1 mouse cellular context compared by ENCODE assay signal in the genomic region with DNA sequence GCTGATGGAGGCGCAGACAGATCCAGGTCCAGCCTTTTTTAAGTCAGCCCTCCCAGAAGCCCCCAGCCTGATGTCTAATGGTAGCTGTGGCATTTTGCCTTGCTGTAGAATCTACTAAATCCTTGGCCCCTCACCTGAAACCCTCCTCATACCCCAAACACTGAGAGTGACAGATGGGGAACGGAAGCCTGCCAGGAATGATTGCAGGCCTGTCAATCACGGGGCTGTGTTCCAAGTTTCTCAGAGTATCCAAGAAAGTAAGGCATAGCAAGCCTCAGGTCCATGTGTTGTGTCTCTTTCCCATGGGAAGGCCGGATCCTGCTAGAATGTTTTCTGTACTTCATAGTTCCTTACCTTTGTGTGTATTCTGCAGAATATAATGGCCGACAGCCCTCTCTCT.
TF ChIP-seq lines count a peak whose summit lies in the region.

No protein-coding gene starts in this region.

TF ChIP-seq in CH12.LX, 34 proteins besides CTCF, POLR2A, EP300 and RAD21:
- TF ChIP-seq TBP (conservative IDR thresholded peaks at IDR 0.05; ENCODE audit: low read depth, low read length): no peak
- no peak for TF ChIP-seq GABPA (IDR thresholded peaks at IDR 0.05; ENCODE audit: insufficient replicate concordance, low read depth, low read length)
- no peak for TF ChIP-seq ELF1 (IDR thresholded peaks at IDR 0.05; ENCODE audit: low read depth, low read length)
- no peak for TF ChIP-seq ZC3H11A (IDR thresholded peaks at IDR 0.05; ENCODE audit: low read depth, low read length)
- TF ChIP-seq JUN (IDR thresholded peaks at IDR 0.05; ENCODE audit: insufficient read depth, low read depth, low read length): no peak
- TF ChIP-seq HCFC1 (IDR thresholded peaks at IDR 0.05; ENCODE audit: low read depth, low read length): no peak
- no peak for TF ChIP-seq MYC (IDR thresholded peaks at IDR 0.05; ENCODE audit: low read depth, low read length)
- TF ChIP-seq ETS1 (conservative IDR thresholded peaks at IDR 0.05; ENCODE audit: low read depth, low read length): no peak
TF ChIP-seq in CH12.LX: peak in this region for 0.
